Mouse (Mus musculus) hindbrain, embryonic 11.5 days (tissue): ENCODE data around the gene Creld2. TPM values are rescaled to one million over a fixed set of nuclear protein-coding genes. Genes with fewer than 3 reads are reported as not detected.
A peak's percentile ranks its signal among the peaks of the same experiment; 100 is the strongest.

Source experiments
- ATAC-seq: fragments of 200-750 bp; cut with Nextera tagmentation; 2 replicates; pipeline ENCODE4 v1.8.0; 2017; ENCODE audit warnings: mild to moderate bottlenecking, moderate TSS enrichment, moderate library complexity; ENCODE audit not compliant: low FRiP score
- DNase-seq: peaks from one replicate; pipeline ENCODE4 v3.0.0-alpha.2; 2015; ENCODE audit warnings: low spot score
- H3K27ac ChIP-seq: fragments of 300-500 bp; sonication (generic); 2 replicates; pipeline ENCODE4 v1.5.1; 2014; ENCODE audit warnings: mild to moderate bottlenecking, low read depth, low read length
- H3K27me3 ChIP-seq: fragments of 300-500 bp; sonication (generic); 2 replicates; pipeline ENCODE4 v1.6.1; 2014; ENCODE audit warnings: mild to moderate bottlenecking, low read length, moderate library complexity, mixed read lengths; ENCODE audit not compliant: control insufficient read depth, insufficient read depth
- H3K36me3 ChIP-seq: fragments of 300-500 bp; sonication (generic); 2 replicates; pipeline ENCODE4 v1.6.1; 2014; ENCODE audit warnings: mild to moderate bottlenecking, low read length, moderate library complexity, mixed read lengths; ENCODE audit not compliant: control insufficient read depth, insufficient read depth
- H3K4me1 ChIP-seq: fragments of 300-500 bp; sonication (generic); replicated peaks from 2 replicates; pipeline ENCODE4 v1.6.1; 2014; ENCODE audit warnings: low read length, mixed read lengths; ENCODE audit not compliant: control insufficient read depth, insufficient read depth
- H3K4me2 ChIP-seq: fragments of 300-500 bp; sonication (generic); replicated peaks from 2 replicates; pipeline ENCODE4 v1.6.1; 2014; ENCODE audit warnings: mild to moderate bottlenecking, low read depth, low read length
- H3K4me3 ChIP-seq: fragments of 300-500 bp; sonication (generic); 2 replicates; pipeline ENCODE4 v1.5.1; 2014; ENCODE audit warnings: low read depth, low read length
- H3K9ac ChIP-seq: fragments of 300-500 bp; sonication (generic); 2 replicates; pipeline ENCODE4 v1.6.1; 2014; ENCODE audit warnings: low read depth, low read length
- H3K9me3 ChIP-seq: fragments of 300-500 bp; sonication (generic); 2 replicates; pipeline ENCODE4 v1.6.1; 2016; ENCODE audit warnings: low read length; ENCODE audit not compliant: control insufficient read depth
- WGBS: fragments of 180-500 bp; shearing (Covaris S2); extraction: QIAGEN DNeasy Blood & Tissue Kit; methylation state at CpG from one replicate; pipeline ENCODE4 v1.1.7; 2014; 5-methylcytosine and 5-hydroxymethylcytosine counted together
- polyA plus RNA-seq: library from polyadenylated mRNA; unstranded; fragments of >200 nt; fragmentation: Nextera tagmentation; extraction: Ambion mirVana; gene quantifications from 2 replicates; pipeline ENCODE4 v1.2.1, GENCODE M21; 2014

Gene Creld2
- polyA plus RNA-seq, 1 experiment from 2014 or later = 89.5 TPM

DNA sequence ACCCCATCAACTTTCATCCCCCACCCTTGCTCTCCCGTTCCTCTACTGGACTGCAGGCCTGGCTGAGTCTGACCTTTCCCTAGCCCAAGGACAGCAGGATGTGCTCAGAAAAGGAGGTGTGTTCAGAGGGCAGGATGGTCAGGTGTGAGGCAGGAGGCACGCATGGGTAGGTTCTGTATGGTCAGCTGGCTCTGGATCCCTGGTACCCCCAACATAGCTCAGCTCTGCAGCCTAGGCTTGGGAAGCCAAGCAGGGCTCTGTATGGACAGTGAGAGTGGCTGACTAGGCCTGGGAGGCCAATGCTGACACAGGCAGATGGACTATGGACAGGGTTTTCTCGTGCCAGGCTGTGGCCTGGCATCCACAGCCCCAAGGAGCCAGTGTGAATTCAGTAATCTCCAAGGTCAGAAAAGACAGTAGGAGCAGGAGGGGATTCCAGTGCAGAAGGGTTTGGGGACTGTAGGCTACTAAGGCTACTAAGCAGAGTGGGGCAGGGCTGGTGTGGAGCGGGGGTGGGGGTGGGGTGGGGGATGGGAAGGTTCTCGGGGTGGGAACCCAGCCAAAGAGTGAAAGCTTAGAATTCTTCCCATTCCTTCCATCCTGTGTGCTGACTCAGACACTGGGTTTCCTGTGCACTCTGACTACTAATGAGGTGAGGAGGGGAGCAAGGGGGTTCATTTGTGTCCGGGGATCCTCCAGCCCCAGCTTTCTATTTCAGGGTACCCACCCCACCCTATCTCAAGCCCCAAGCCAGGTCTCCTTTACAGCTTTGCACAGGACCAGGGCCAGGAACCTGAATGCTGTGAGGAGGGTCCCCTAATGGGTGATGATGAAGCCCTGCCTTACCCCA, 34.9 kb downstream of the Creld2 start:
- WGBS = 71% methylated on average over 6 of the region's 6 CpGs
- ATAC-seq (no peak), DNase-seq (no peak)
- Histone ChIP-seq H3K4me3 (no peak overlapping the region), H3K36me3 (no peaks in the 10 kb centered on the region), H3K27ac (0 out of 2 replicates have a peak overlapping the region, but pooled peaks have one; percentile 24), H3K9me3 (no peaks in the 10 kb centered on the region), H3K4me2 (no peak overlapping the region), H3K9ac (no peak overlapping the region), H3K4me1 (no peaks in the 10 kb centered on the region), H3K27me3 (no peaks in the 10 kb centered on the region)

DNA sequence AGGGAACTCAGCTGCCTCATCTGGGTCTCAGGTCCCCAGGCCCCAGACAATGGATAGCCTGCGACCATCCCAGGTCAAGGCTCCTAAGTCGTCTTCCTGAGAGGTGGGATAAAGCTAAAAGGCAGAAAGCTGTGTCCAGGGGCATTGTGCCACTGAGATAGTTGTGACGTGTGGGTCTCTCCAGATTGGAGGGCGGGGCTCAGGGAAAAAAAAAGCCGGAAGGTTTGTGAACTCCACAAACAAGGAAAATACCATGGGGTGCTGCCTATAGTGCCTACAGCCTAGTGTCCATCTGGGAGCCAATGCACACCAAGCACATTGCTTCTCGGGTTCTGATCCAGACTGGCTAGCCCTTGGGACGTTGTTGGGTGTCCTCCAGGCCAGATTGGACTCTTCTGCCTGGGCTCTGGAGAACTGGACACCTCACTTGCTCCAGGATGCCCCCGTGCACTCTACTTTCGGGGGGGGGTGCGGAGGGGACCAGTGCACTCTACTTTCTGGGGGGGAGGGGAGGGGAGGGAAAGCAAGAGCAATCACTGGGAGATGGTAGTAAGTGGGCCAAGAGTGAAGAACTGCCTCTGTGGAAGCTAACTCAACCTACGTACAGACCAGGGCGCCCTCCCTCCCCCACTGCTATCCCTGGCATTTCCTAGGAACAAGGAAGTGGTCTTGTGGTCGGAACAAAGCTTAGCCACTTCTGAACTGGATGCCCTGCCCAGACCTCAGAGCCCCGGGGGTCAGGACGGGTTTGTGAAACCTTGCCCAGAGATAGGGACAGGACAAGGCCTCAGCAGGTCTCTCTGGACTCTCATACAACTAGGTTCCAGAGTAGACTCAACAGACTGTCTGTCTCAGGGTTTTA, 35.8 kb downstream of the Creld2 start:
- Histone ChIP-seq H3K36me3 (no peaks in the 10 kb centered on the region), H3K27me3 (no peaks in the 10 kb centered on the region), H3K9ac (no peak overlapping the region), H3K4me3 (no peak overlapping the region), H3K4me2 (no peak overlapping the region), H3K9me3 (no peaks in the 10 kb centered on the region), H3K4me1 (no peaks in the 10 kb centered on the region), H3K27ac (no peak overlapping the region)
- ATAC-seq (no peak), DNase-seq (no peak)
- 78% methylated on average over 15 of the region's 15 CpGs for WGBS

DNA sequence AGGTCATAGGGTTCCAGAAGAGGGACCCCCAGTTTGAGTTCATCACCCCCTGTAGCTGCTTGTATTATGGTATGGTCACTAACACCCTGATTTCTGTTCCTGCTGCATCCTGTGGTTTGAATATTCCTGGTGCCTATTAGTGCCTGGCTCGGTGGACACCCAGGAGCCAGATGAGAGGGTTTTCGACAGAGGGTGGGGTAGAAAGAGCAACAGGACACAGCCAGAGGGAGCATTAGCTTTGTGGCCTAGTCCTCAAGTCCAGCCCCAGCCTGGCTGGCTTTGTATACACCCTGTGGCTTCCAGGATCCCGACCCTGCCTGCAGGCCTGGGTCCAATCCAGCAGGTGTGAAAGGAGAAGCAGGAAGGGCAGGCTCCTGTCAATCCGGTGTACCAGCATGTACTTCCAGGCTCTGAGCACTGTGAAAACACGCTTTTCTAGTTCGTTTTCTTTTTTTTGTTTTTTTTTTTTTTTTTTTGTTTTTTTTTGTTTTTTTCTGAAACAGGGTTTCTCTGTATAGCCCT, 36.5 kb downstream of the Creld2 start:
- Histone ChIP-seq H3K4me1 (no peaks in the 10 kb centered on the region), H3K4me2 (no peak overlapping the region), H3K27me3 (no peaks in the 10 kb centered on the region), H3K9me3 (no peaks in the 10 kb centered on the region), H3K9ac (no peak overlapping the region), H3K27ac (no peak overlapping the region), H3K4me3 (no peak overlapping the region), H3K36me3 (no peaks in the 10 kb centered on the region)
- 79% methylated on average over 6 of the region's 6 CpGs for WGBS
- ATAC-seq = no peak
- no peak for DNase-seq

DNA sequence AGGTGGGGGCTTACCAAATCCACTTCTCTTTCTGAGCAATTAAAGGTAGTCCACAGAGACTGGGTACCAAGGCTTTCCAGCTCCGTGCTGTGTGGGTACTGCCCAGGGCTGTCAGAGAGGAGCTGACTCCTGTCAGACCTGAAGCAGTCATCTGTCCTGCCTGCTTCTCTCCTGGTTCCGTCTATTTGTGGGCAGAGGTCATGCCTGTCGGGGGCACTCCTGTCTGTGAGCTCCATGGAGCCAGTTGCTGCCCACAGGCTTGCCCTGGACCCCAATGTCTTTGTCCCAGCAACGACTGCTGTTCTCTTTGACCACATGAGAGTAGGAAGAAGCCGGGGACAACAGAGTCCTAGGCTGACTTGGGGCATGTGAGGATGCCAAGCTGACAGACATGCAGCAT, 37.2 kb downstream of the Creld2 start:
- H3K36me3 ChIP-seq = no peaks in the 10 kb centered on the region
- no peak overlapping the region for H3K27ac ChIP-seq
- H3K9me3 ChIP-seq = no peaks in the 10 kb centered on the region
- ATAC-seq (no peak), DNase-seq (no peak)
- H3K4me2 ChIP-seq = no peak overlapping the region
- 78% methylated on average over 5 of the region's 5 CpGs for WGBS
- no peaks in the 10 kb centered on the region for H3K4me1 ChIP-seq
- H3K9ac ChIP-seq = no peak overlapping the region
- H3K27me3 ChIP-seq = no peaks in the 10 kb centered on the region
- H3K4me3 ChIP-seq = no peak overlapping the region

DNA sequence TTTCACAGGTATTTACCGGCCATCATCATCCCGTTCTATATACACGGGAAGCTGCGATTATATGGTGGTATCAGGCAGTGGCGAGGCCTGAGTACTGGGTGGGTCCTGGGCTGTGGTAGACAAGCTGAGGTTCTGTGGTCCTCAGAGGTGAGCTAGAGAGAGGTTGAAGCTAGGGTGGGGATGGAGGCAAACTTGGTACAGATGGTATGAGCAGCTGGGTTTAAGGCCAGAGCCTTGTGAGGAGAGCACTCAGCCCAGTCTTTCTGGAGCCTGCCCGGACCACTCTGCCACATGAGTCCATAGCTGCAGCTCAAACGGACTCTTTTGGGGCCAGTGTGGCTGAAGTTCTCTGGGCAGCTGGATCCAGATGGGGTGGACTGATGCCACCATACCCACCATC, 37.9 kb downstream of the Creld2 start:
- WGBS = 87% methylated on average over 7 of the region's 7 CpGs
- no peak for DNase-seq

DNA sequence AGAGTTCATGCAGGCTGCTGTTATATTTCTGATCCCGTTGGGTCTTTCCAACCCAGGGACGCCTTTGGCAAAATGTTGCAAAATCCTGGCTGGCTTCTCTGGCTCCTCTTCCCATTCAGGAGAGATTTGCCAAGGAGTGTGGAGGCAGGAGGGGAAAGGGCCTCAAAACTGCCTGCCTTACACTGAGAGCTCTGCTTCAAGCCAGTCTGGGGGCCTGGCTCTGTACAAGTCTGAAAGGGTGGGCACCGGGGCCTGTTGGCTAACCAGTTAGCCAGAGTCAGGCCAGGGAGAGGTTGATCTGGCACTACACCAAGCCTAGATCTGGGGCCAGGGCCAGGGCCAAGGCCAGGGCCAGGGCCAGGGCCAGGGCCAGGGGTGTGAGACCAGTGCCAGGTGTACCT, 38.7 kb downstream of the Creld2 start:
- H3K4me1 ChIP-seq = no peaks in the 10 kb centered on the region
- 96% methylated on average over 3 of the region's 3 CpGs for WGBS
- DNase-seq (no peak), ATAC-seq (no peak)
- no peak overlapping the region for H3K4me3 ChIP-seq
- H3K9ac ChIP-seq = no peak overlapping the region
- no peaks in the 10 kb centered on the region for H3K36me3 ChIP-seq
- no peaks in the 10 kb centered on the region for H3K9me3 ChIP-seq
- H3K4me2 ChIP-seq = no peak overlapping the region
- H3K27me3 ChIP-seq = no peaks in the 10 kb centered on the region
- no peak overlapping the region for H3K27ac ChIP-seq

More for the DNA sequence above, 37.9 kb downstream of the Creld2 start:
- no peak for ATAC-seq
- Histone ChIP-seq H3K27ac (no peak overlapping the region), H3K4me1 (no peaks in the 10 kb centered on the region), H3K4me2 (no peak overlapping the region), H3K4me3 (no peak overlapping the region), H3K36me3 (no peaks in the 10 kb centered on the region), H3K9ac (no peak overlapping the region), H3K27me3 (no peaks in the 10 kb centered on the region), H3K9me3 (no peaks in the 10 kb centered on the region)

DNA sequence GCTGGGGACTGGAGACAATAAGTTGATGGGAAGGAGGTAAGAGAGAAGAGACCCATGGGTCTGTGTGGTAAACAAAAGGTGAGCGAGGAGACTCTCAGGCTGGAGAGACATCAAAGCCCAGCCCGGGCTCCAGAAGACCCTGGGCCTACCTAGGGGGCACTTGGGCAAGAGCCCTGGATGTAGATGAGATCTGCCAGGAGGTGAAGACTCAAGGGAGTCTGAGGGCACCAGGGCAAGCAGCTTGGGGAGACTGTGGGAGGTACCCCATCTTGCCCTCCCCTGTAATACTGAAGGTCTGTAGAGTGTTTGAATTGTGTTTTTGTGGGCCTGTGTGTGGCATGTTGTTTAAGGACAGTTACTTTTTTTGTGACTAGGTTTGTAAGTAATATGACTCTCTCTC, 39.3 kb downstream of the Creld2 start:
- no peak for ATAC-seq

DNA sequence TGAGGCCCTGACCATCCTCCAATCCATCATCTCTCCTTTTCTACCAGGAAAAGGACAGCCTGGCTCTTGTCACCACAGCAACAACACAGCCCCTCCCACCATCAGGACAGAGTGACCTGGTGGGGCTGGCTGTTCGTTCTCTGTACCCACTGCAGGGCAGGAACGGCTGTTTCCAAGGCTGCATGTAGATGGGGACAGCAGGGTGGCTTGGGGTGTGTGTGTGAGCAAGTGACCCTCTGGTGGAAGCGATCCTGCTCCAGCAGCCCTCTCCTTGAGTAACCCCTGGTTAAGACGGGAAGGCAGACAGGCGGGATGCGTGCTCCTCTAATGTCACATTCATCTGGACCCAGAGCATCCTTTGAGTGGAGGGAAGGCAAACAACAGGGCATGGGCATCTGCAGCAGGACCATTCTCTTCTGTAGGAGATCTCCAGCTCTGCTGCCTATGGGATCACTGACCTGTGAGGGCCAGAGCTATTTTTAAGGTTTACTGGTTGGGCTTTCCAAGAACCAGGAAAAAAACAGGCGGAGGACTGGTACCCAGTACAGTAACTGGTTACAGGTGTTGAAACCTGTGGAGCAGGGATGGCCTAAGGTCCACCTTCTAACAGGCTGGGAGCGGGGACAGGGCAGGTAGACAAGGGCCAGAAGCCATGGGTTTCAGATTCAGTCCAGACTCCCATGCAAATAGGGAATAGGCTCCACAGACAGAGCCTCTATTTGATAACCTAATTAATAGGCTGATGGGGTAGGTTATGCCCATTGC, 39.9 kb downstream of the Creld2 start:
- peaks cover 3% of the 10 kb centered on the region; the same call in 1 of the 2 replicates for H3K4me1 ChIP-seq
- no peak overlapping the region for H3K4me2 ChIP-seq
- 68% methylated on average over 8 of the region's 8 CpGs for WGBS
- H3K9me3 ChIP-seq = no peaks in the 10 kb centered on the region
- no peak overlapping the region for H3K9ac ChIP-seq
- no peak for DNase-seq
- H3K4me3 ChIP-seq = no peak overlapping the region
- H3K36me3 ChIP-seq = no peaks in the 10 kb centered on the region
- H3K27ac ChIP-seq = no peak overlapping the region
- ATAC-seq = no peak
- H3K27me3 ChIP-seq = no peaks in the 10 kb centered on the region

More for the DNA sequence above, 39.3 kb downstream of the Creld2 start:
- H3K4me1 ChIP-seq = no peaks in the 10 kb centered on the region
- H3K27me3 ChIP-seq = no peaks in the 10 kb centered on the region
- H3K9ac ChIP-seq = no peak overlapping the region
- no peaks in the 10 kb centered on the region for H3K36me3 ChIP-seq
- no peak overlapping the region for H3K4me3 ChIP-seq
- no peaks in the 10 kb centered on the region for H3K9me3 ChIP-seq
- DNase-seq = no peak
- WGBS = 66% methylated on average over 2 of the region's 2 CpGs
- H3K4me2 ChIP-seq = no peak overlapping the region
- H3K27ac ChIP-seq = no peak overlapping the region
